Mouse (Mus musculus) midbrain, embryonic 11.5 days (tissue): ENCODE results near the gene Fam161a. TPM values are rescaled to one million over a fixed set of nuclear protein-coding genes. Genes with fewer than 3 reads are reported as not detected.

Source experiments
- ATAC-seq: fragments of 200-750 bp; cut with Nextera tagmentation; 2 replicates; pipeline ENCODE4 v1.8.0; 2017; ENCODE audit warnings: moderate TSS enrichment, moderate library complexity; ENCODE audit not compliant: low FRiP score
- DNase-seq: peaks from one replicate; pipeline ENCODE4 v3.0.0; 2015; ENCODE audit warnings: low spot score; ENCODE audit errors: missing footprints
- H3K27ac ChIP-seq: fragments of 300-500 bp; sonication (generic); 2 replicates; pipeline ENCODE4 v1.5.1; 2014; ENCODE audit warnings: low read depth, low read length
- H3K27me3 ChIP-seq: fragments of 300-500 bp; sonication (generic); 2 replicates; pipeline ENCODE4 v1.6.1; 2014; ENCODE audit warnings: mild to moderate bottlenecking, low read length, moderate library complexity, mixed read lengths; ENCODE audit not compliant: control insufficient read depth, insufficient read depth
- H3K36me3 ChIP-seq: fragments of 300-500 bp; sonication (generic); 2 replicates; pipeline ENCODE4 v1.6.1; 2014; ENCODE audit warnings: mild to moderate bottlenecking, low read length, moderate library complexity, mixed read lengths; ENCODE audit not compliant: control insufficient read depth, insufficient read depth
- H3K4me1 ChIP-seq: fragments of 300-500 bp; sonication (generic); 2 replicates; pipeline ENCODE4 v1.6.1; 2014; ENCODE audit warnings: low read length; ENCODE audit not compliant: control insufficient read depth, insufficient read depth
- H3K4me2 ChIP-seq: fragments of 300-500 bp; sonication (generic); 2 replicates; pipeline ENCODE4 v1.6.1; 2014; ENCODE audit warnings: mild to moderate bottlenecking, moderate library complexity
- H3K4me3 ChIP-seq: fragments of 300-500 bp; sonication (generic); 2 replicates; pipeline ENCODE4 v1.5.1; 2014; ENCODE audit warnings: low read depth, low read length
- H3K9ac ChIP-seq: fragments of 300-500 bp; sonication (generic); 2 replicates; pipeline ENCODE4 v1.6.1; 2014; ENCODE audit warnings: low read length
- H3K9me3 ChIP-seq: fragments of 300-500 bp; sonication (generic); 2 replicates; pipeline ENCODE4 v1.6.1; 2016; ENCODE audit warnings: low read length; ENCODE audit not compliant: control insufficient read depth
- WGBS: fragments of 180-500 bp; shearing (Covaris S2); extraction: QIAGEN DNeasy Blood & Tissue Kit; methylation state at CpG from one replicate; pipeline ENCODE4 v1.1.7; 2014; 5-methylcytosine and 5-hydroxymethylcytosine counted together
- polyA plus RNA-seq: library from polyadenylated mRNA; unstranded; fragments of >200 nt; fragmentation: Nextera tagmentation; extraction: Ambion mirVana; gene quantifications from 2 replicates; pipeline ENCODE4 v1.2.1, GENCODE M21; 2014

The Fam161a gene
- polyA plus RNA-seq, 1 experiment from 2014 or later: 4.0 TPM

DNA sequence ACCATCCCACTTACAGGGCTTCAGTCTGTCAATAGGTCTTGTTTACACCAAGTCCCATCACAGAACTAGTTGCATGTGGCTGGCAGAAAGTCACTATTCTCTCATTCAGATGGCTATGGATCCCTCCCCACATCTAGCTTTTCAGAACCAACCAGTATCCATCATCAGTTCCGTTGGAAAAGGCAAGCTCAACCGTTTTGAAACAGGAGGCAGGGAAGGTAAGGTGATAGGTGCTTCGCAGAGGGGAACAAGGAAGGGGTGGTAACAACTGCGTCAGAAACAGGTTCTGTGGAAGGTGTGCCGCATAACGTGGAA is 208 bp upstream of the Fam161a start:
- no peaks in the 10 kb centered on the region for H3K27me3 ChIP-seq
- WGBS: 8% methylated on average over 6 of the region's 6 CpGs
- ATAC-seq (peak; percentile 43), DNase-seq (no peak)
- peak overlapping the region; percentile 62 for H3K4me2 ChIP-seq
- H3K9me3 ChIP-seq: no peaks in the 10 kb centered on the region
- H3K9ac ChIP-seq: no peak overlapping the region
- 0 out of 2 replicates have a peak overlapping the region, but pooled peaks have one; percentile 25 for H3K27ac ChIP-seq
- H3K4me3 ChIP-seq: peak overlapping the region; percentile 40
- peaks cover 15% of the 10 kb centered on the region; the same call in 1 of the 2 replicates for H3K36me3 ChIP-seq
- H3K4me1 ChIP-seq: peaks cover 4% of the 10 kb centered on the region; the same call in 1 of the 2 replicates

DNA sequence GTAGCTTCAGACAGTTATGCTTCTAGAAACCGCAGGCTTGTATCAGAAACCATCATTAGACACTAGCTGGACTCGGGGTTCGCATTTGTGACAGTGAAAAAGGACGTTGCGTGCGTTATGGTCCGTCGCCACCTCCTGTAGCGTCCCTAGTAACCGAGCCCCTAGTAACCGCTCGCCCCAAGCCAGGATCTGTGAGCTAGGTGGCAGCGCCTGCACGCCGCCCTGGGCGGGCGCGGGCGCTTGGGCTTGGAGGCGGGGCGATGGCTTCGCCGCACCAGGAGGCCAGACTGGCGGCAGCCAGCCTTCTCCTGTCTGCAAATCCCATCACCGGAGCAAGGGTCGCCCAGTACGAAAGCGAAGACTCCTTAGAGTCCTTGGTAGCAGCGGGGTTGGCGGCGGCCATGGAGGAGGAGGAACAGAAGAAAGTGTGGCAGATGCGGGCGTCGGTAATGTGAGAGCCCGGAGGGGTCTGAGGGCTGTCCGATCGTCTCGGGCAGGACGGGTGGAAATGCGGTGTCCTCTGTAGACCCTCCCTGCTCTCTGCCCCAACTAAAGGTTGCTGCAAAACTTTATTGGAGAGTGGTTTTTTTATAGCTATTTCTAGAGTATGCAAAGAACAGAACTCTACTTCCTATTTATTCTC is 971 bp downstream of the Fam161a start:
- peak overlapping the region; percentile 66 for H3K9ac ChIP-seq
- H3K4me1 ChIP-seq: peaks cover 4% of the 10 kb centered on the region; the same call in 1 of the 2 replicates
- peak overlapping the region; percentile 55 for H3K27ac ChIP-seq
- H3K36me3 ChIP-seq: peaks cover 8% of the 10 kb centered on the region; the same call in 1 of the 2 replicates
- WGBS: under 1% methylated on average over 40 of the region's 40 CpGs
- ATAC-seq (peak; percentile 97), DNase-seq (no peak)
- no peaks in the 10 kb centered on the region for H3K9me3 ChIP-seq
- peak overlapping the region; percentile 40 for H3K4me3 ChIP-seq
- no peaks in the 10 kb centered on the region for H3K27me3 ChIP-seq
- H3K4me2 ChIP-seq: peak overlapping the region; percentile 62

DNA sequence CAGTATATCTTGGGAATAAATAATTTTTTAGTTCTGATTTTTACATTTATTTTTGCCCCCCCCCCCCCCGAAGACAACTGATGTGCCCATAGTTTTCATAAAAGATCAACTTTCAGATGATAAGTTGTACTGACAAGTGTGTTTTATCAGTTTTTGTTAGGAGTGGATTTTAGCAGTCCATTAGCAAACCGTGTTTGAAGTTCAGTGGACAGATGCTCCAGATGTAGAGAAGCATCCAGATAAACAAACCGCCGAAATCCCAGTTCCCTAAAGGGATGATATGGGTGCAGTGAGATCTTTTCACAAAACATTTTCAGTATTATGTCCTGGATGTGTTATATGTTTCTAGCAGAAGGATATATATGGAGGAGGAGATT is 1.5 kb downstream of the Fam161a start:
- 48% methylated on average over 4 of the region's 4 CpGs for WGBS
- Histone ChIP-seq H3K36me3 (peaks cover 4% of the 10 kb centered on the region; the same call in 1 of the 2 replicates), H3K4me1 (peaks cover 4% of the 10 kb centered on the region; the same call in 1 of the 2 replicates), H3K9me3 (no peaks in the 10 kb centered on the region), H3K4me3 (peak overlapping the region; percentile 40), H3K4me2 (peak overlapping the region; percentile 62), H3K27ac (no peak overlapping the region; the same call in 1 of the 2 replicates), H3K9ac (peak overlapping the region; percentile 66; the same call in 1 of the 2 replicates), H3K27me3 (no peaks in the 10 kb centered on the region)
- DNase-seq: peak; percentile 90
- ATAC-seq: no peak

DNA sequence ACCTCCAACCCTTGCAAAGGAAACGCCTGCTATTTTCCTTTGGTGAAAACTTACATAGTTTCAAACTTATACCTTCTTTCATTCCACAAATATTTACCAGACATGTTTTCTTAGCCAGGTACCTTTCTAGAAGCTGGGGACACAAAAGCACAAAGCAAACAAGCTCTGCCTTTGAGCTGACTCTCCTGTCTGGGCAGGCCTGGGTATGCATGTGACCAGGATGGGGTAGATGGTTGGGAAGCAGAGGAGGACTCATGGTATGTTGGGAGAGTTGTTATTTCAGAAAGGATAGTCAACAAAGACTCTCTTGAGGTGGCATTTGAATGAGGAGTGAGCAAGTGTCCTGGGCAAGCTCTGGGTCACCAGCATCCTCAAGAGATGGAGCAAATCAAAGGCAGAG is 5.8 kb downstream of the Fam161a start:
- ATAC-seq (no peak), DNase-seq (no peak)
- H3K36me3 ChIP-seq: no peaks in the 10 kb centered on the region
- no peaks in the 10 kb centered on the region for H3K9me3 ChIP-seq
- no peak overlapping the region for H3K9ac ChIP-seq
- WGBS: 72% methylated on average over 1 of the region's 1 CpGs
- H3K4me1 ChIP-seq: no peaks in the 10 kb centered on the region
- H3K27ac ChIP-seq: no peak overlapping the region
- H3K4me3 ChIP-seq: no peak overlapping the region
- H3K4me2 ChIP-seq: no peak overlapping the region
- H3K27me3 ChIP-seq: no peaks in the 10 kb centered on the region

DNA sequence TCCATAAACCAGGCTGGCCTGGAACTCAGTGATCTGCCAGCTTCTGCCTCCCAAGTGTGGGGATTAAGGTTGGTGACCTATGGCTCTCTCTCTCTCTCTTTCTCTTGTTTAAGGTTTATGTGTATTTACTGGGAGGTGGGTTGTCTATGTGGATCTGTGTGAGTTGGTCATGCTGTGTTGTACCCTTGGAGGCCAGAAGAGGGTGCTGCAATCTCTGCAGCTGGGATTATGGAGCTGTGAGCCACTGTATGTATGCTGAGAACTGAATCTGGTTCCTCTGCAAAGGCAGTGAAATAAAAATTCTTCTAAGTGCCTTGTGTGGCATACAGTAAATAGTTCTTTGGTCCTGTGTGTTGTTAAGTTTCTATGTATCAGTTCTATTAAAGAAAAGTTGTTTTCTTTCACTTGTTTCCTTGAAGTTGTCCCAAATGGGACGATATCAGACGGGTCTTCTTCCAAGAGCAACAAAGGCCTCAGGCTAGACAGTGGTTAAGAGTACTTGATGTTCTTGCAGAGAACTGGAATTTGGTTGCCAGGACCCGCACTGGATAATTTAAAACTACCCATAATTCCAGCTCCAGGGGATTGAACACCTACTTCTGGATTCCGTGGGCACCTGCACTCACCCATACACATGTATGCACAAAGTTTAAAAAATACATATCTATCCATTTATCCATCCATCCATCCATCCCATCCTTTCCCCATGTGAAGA is 6.4 kb downstream of the Fam161a start:
- no peak for ATAC-seq
- Histone ChIP-seq H3K4me3 (no peak overlapping the region), H3K36me3 (no peaks in the 10 kb centered on the region), H3K27me3 (no peaks in the 10 kb centered on the region), H3K4me2 (no peak overlapping the region), H3K27ac (no peak overlapping the region), H3K9me3 (no peaks in the 10 kb centered on the region), H3K9ac (no peak overlapping the region), H3K4me1 (no peaks in the 10 kb centered on the region)
- 85% methylated on average over 4 of the region's 4 CpGs for WGBS
- no peak for DNase-seq

DNA sequence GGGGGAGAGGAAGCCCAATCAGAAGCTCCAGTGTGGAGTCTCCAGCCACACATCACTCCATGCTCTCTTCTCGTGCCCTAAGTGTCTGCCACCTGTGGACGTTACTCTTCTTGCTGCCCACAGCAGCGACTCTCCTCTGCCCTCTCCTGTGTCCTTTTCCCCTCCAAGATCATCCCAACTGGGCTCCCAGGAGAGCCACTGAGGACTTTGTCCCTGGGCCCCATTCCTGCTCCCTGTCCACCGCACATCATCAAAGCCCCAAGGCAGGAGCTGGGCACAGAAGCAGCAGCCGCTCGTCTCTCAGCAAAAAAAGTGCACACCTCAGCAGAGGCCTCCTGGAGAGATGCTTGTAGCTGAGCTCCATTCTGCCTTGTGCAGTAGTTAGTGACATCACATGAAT is 7.7 kb downstream of the Fam161a start:
- Histone ChIP-seq H3K27me3 (no peaks in the 10 kb centered on the region), H3K36me3 (no peaks in the 10 kb centered on the region), H3K27ac (no peak overlapping the region), H3K9me3 (no peaks in the 10 kb centered on the region), H3K4me3 (no peak overlapping the region), H3K4me2 (no peak overlapping the region), H3K9ac (no peak overlapping the region), H3K4me1 (no peaks in the 10 kb centered on the region)
- ATAC-seq (no peak), DNase-seq (peak; percentile 57)
- WGBS: 82% methylated on average over 6 of the region's 6 CpGs

DNA sequence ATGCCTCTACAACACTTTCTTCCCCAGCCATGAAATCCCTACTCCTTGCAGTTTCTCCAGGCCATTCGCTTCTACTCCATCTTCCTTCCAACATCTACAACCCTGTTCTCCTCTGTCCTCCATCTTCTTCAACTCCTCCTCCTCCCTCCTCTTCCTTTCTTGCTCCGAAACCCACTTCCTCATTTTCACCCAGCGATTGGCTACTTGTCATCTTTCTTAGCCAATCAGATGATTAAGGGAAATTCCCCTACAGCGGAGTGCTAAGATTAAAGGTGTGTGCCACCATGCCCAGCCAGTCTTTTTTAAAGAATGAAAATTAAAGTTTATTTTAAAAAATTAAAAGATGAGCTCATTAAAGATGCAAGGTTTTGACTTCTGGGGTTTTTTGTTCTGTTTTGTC is 10.6 kb downstream of the Fam161a start:
- Histone ChIP-seq H3K27me3 (no peaks in the 10 kb centered on the region), H3K4me2 (no peak overlapping the region), H3K4me3 (no peak overlapping the region), H3K4me1 (no peaks in the 10 kb centered on the region), H3K36me3 (no peaks in the 10 kb centered on the region), H3K9ac (no peak overlapping the region), H3K27ac (no peak overlapping the region), H3K9me3 (no peaks in the 10 kb centered on the region)
- 94% methylated on average over 4 of the region's 4 CpGs for WGBS
- DNase-seq (peak; percentile 60), ATAC-seq (no peak)

DNA sequence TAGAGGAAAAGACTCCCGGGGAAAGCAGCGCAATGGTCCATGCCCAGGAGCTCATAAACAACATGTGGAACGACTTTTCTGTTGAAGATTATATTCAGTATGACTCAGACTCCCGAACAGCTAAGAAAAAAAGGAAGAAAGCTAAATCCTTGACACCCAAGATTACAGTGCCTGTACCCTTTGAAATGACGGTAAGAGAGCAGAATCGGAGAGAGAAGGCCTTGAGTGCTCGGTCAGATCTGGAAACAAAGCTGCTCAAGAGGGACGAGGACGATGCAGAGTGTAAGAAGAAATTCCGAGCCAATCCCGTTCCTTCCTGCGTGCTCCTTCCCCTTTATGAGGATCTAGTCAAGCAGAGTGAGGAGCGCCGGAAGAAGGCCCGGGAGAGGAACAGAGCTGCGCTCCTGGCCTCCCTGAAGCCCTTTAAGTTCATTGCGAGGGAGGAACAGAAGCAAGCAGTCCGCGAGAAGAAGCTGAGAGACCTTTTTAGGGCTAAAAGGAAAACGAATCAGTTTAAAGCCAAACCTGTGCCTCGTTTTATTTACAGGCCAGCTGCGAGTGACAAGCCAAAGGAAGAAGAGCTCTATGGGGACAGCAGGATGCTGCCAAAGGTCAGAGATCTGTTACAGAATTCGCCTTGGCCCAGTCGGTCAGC is 12.9 kb downstream of the Fam161a start:
- Histone ChIP-seq H3K4me3 (no peak overlapping the region), H3K36me3 (no peaks in the 10 kb centered on the region), H3K27ac (no peak overlapping the region), H3K4me2 (no peak overlapping the region), H3K9ac (no peak overlapping the region), H3K4me1 (no peaks in the 10 kb centered on the region), H3K9me3 (no peaks in the 10 kb centered on the region), H3K27me3 (no peaks in the 10 kb centered on the region)
- ATAC-seq: no peak
- 72% methylated on average over 24 of the region's 24 CpGs for WGBS
- peak; percentile 81 for DNase-seq

DNA sequence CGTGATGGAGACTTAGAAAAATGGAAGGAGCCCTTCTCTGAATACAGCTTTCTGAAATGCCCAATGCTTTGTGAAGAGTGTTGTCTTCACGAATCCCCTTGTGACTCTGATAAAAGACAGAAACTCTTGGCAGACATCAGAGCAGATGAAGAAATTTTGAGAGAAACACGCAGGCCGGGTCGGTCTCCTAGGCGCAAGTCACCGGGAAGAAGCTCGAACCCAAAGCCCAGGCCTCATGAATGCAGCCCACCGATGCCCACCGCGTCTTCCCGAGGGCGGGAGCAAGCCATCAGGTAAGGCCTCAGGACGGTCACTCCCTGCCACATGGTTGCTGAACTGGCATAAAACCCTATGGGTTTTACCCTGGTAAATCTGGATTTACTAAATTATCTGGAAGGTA is 13.5 kb downstream of the Fam161a start:
- DNase-seq (peak; percentile 45), ATAC-seq (no peak)
- Histone ChIP-seq H3K27me3 (no peaks in the 10 kb centered on the region), H3K4me3 (no peak overlapping the region), H3K9ac (no peak overlapping the region), H3K4me2 (no peak overlapping the region), H3K36me3 (no peaks in the 10 kb centered on the region), H3K4me1 (no peaks in the 10 kb centered on the region), H3K27ac (no peak overlapping the region), H3K9me3 (no peaks in the 10 kb centered on the region)
- WGBS: 92% methylated on average over 14 of the region's 14 CpGs
